Mouse (Mus musculus): ENCODE data around the gene Mypop. TPM values are rescaled to one million over a fixed set of nuclear protein-coding genes. Genes with fewer than 3 reads are reported as not detected.

Gene Mypop
- 10 to 100 TPM in 1 of 2 experiments, 1 to 10 TPM in 1; 8.9 to 16.8 TPM for total RNA-seq (2021)
- polyA plus RNA-seq (2012; rRNA removed), result 36.5 and 39.8 TPM in 2 replicates
- long read RNA-seq, partial matches to known transcripts, result 3 of 7 reads
- long read RNA-seq, other reads (novel, unspliced or antisense), result 0 of 7 reads

GRCm38 (mm10) chr7:18990601-18991295, at the start of gene Mypop:
TSS of gene Mypop (plus strand) at chr7:18991245.
- peak; percentile 99 for DNase-seq

DNA sequence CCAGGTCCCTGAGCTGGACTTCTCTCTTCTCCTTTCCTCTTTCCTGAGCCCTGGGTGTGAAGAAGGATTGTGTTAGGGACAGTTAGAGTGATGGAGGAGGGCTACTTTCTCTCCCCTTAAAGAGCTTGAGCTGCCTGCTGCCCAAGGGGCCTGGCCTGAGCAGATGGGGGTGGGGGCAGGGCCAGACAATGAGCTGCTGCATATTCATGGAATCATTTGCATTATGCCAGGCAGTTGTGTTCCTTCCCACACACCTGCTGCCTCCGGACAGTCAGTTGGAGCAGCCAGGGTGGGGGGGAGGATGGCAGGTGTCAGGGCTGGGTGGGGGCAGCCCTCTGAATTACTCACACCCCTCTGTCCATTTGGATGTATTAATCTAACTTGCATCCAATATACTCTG, 48.7 kb upstream of the Mypop start:
- no peak for DNase-seq

- DNase-seq, result no peak
These were observed 48.2 kb upstream of the Mypop start for GRCm38 (mm10) chr7:18942815-18943214.

DNA sequence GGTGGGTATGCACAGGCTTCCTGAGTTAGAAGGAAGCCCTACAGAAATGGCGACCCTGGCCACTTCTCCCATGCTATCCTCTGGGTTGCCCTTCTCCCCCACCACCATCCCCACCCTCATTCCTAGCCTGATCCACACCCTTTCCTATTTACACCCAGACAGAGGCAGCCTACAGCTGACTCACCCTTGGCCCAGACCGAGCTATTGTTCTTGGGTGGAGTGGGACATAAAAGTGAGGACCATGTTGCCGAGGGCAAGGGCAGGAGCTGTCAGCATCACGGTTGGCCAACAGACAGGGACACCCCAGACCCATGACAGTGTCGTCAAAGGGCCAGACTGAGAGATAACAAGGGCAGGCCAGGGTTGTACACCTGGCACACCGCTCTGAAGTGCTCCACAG, 42.9 kb upstream of the Mypop start:
- peak; percentile 64 for DNase-seq

DNA sequence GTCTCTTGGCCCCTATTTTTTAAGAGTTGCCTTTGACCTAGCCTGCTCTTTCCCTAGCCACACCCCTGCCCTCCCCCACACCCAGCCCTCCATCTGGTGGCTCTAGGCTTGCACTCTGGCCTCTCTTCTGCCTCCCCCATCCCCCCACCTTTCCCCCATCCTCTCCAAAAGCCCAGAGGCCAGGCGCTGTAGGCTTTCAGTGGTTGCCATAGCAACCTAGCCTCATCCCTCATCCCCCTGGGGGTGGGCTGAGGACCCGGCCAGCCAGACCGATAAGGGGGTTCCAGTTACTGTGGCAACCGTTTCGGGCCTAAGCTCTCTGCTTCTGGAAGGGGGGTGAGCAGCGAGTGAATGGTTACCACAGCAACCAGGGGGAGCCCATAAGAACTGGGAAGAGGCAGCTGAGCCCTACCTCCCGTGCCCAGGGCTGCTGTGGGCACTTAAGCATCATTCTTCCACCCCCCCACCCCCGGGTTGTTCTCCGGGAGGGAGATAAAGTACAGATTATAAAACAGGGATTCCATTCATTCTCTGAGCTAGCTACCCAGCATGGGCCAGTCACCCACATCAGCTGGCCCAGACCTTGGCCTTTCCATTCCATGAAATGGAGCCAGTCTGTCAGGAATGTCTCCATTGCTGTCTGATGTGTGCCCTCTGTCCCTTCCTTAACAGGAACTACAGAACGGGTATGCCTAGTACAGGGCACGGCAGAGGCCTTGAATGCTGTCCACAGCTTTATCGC, 41.1 kb upstream of the Mypop start:
- no peak for DNase-seq

- no peak for DNase-seq
These were observed 40.3 kb upstream of the Mypop start for GRCm38 (mm10) chr7:18950523-18951315.

GRCm38 (mm10) chr7:18951397-18951796, 39.6 kb upstream of the Mypop start:
- peak; percentile 67 for DNase-seq

DNA sequence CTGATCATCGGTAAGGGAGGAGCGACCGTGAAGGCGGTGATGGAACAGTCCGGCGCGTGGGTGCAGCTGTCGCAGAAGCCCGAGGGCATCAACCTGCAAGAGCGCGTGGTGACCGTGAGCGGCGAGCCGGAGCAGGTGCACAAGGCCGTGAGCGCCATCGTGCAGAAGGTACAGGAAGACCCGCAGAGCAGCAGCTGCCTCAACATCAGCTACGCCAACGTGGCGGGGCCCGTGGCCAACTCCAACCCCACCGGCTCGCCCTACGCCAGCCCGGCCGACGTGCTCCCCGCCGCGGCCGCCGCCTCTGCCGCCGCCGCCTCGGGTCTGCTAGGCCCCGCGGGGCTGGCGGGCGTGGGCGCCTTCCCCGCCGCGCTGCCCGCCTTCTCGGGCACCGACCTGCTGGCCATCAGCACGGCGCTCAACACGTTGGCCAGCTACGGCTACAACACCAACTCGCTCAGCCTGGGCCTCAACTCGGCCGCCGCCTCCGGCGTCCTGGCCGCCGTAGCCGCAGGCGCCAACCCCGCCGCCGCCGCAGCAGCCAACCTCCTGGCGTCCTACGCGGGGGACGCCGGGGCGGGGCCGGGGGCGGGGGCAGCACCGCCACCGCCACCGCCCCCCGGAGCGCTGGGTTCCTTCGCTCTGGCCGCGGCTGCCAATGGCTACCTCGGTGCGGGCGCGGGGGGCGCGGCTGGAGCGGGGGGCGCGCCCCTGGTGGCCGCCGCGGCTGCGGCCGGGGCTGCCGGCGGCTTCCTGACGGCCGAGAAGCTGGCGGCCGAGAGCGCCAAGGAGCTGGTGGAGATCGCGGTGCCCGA, 33.3 kb upstream of the Mypop start:
- peak; percentile 88 for DNase-seq

- DNase-seq, result no peak
These were observed 32.7 kb upstream of the Mypop start for GRCm38 (mm10) chr7:18958384-18958766.

DNA sequence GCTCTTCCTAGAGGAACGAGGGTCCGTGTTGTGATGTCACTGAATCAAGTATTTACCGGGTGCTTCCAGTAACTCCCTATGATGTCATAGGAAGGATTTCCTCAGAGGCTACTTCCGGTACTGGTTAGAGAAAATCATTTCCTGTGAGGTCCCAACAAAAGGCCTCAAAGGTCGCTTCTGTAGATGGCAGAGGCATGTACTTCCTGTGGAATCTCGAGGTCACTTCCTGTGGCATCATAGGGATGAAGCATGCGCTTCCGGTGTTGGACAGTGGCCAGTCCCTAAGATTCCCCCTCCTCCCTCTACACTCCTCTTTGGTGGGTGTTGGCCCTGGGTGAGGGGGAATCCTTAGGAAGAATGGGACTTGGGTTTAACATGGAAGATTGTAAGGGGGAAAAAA, 31.6 kb upstream of the Mypop start:
- peak; percentile 39 for DNase-seq

GRCm38 (mm10) chr7:18962171-18962792, 28.8 kb upstream of the Mypop start:
- DNase-seq, result no peak

GRCm38 (mm10) chr7:18962795-18963194, 28.2 kb upstream of the Mypop start:
- DNase-seq, result no peak

DNA sequence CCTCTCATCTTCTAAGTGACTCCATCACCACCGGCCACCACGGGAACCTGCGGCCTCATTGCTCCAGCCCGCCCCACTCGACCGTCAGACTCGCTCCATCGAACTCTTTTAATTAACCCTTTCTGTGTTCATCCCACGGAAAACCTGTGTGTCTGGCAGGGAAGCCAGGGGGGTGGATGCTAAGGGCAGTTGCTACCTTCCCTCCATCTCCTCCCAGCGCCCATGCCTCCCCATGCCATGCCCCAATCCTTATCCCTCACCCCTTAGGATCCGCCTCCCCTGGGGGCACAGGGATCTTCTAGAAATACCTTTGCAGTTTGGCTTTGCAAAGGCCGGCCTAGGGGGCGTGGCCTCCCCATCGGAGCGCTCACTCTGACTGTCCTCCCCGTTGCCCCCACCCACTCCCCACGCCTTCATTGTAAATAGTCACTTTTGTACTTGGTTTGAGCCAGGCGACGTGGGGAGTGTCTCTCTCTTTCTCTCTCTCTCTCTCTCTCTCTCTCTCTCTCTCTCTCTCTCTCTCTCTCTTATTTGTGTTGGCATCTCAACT, 27.7 kb upstream of the Mypop start:
- DNase-seq, result no peak

- no peak for DNase-seq
These were observed 25.7 kb upstream of the Mypop start for GRCm38 (mm10) chr7:18965312-18965711.

- DNase-seq, result no peak
These were observed 23.4 kb upstream of the Mypop start for GRCm38 (mm10) chr7:18967603-18968002.

GRCm38 (mm10) chr7:18970956-18971355, 20.1 kb upstream of the Mypop start:
- no peak for DNase-seq

- no peak for DNase-seq
These were observed 12.7 kb upstream of the Mypop start for GRCm38 (mm10) chr7:18978381-18978780.

GRCm38 (mm10) chr7:18986503-18986902, 4.5 kb upstream of the Mypop start:
- DNase-seq, result no peak

DNA sequence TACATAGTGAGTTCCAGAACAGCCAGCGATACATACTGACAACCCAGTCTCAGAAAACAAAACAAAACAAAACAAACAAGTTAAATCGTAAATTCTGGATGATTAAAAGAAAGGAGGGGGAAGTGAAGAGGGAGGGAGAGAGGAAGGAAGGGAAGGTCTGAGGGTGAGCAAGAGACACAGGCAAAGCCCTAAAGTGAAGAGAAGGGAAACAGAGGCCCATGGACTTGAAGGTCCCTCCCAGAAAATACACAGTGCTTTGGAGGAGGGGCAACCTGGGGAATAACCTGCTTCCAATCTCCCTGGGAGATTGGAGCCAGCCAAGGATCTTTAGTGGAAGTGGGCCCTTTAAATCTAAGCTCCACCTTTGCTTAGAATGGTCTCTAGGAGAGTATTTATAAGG, 3.9 kb upstream of the Mypop start, which contains the start of gene Nanos2:
TSS of gene Nanos2 (plus strand) at position 301 of the 400 bp plus-strand sequence.
- DNase-seq, result no peak

DNA sequence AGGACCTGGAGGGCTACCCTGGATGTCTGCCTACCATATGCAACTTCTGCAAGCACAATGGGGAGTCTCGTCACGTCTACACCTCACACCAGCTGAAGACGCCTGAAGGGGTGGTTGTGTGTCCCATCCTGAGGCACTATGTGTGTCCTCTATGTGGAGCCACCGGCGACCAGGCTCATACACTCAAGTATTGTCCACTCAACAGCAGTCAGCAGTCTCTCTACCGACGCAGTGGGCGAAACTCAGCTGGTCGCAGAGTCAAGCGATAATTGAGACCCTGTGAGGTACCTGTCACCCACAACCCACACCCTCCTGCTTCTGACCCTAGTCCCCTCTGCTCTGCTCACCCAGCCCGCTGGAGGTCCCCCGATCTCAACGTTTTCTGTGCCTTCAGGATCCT, 3.3 kb upstream of the Mypop start:
- no peak for DNase-seq

GRCm38 (mm10) chr7:18988780-18989179, 2.3 kb upstream of the Mypop start:
- no peak for DNase-seq
